Mouse (Mus musculus) lung, postnatal 0 days (tissue): ENCODE data around the gene Mcur1.

Experiments used
- CTCF ChIP-seq: IDR thresholded peaks from 2 replicates; pipeline ENCODE4 v1.5.1; 2016; ENCODE audit warnings: antibody characterized with exemption, mild to moderate bottlenecking
- EP300 ChIP-seq: IDR thresholded peaks from 2 replicates; pipeline ENCODE4 v1.6.1; 2016; ENCODE audit warnings: antibody characterized with exemption, mild to moderate bottlenecking, control low read depth

- no peak for TF ChIP-seq CTCF
- TF ChIP-seq EP300, result no peak
These were observed 10.8 kb downstream of the Mcur1 start for GRCm38 (mm10) chr13:43549078-43549698.
